ENCODE assay signal across 11 mouse cellular contexts in the genomic region with DNA sequence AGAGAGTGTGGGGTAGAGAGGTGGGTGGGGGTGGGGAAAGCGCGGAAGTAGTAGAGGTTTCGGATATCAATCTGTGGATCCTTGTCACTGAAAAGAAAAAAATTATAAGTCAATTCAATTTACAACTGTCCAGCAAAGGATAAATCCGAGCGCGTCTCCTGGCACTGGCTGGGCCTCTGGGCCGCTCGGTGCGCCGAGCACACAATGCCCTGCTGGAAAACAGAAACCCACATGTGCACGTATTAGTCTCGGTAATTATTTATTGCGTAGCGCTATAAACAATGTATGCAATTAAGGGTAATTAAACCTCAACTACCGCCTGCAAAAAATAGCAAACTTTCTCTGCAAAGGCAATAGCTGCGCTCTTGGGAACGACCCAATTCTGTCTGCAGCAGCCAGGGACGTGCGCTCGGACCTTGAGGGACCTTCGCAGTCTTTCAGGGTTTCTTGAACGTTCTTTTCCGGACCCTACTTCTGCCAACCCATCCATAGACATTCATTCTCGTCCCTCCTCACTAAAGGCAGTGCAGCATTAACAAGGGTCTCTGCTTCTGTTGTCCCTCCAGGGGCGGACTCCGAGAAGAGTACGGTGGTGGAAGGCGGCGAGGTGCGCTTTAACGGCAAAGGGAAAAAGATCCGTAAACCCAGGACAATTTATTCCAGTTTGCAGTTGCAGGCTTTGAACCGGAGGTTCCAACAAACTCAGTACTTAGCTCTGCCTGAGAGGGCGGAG. TPM values are rescaled to one million over a fixed set of nuclear protein-coding genes. Genes with fewer than 3 reads are reported as not detected.
DNase-seq lines count a peak whose midpoint lies in the region; ATAC-seq lines count a peak whose summit lies in the region.
"Had no signal": no experiment of that assay in that cellular context is flagged by ENCODE, and none has a peak within 500 bp of the region (broad histone marks: within the 10 kb centered on the region; RNA-seq: fewer than 3 reads in every experiment).

No protein-coding gene starts in this region.

- H3K27me3 ChIP-seq in hindbrain, embryonic 10.5 days (ENCODE audit: insufficient read depth, poor library complexity, severe bottlenecking) = peaks cover 100% of the 10 kb centered on the region
- H3K27me3 ChIP-seq in hindbrain, embryonic 16.5 days (replicated peaks; ENCODE audit: control insufficient read depth, insufficient read depth, low read length) = peaks cover 59% of the 10 kb centered on the region
- H3K27me3 ChIP-seq in forebrain, embryonic 15.5 days = peaks cover 75% of the 10 kb centered on the region
- peaks cover 97% of the 10 kb centered on the region for H3K27me3 ChIP-seq in midbrain, embryonic 11.5 days (ENCODE audit: control insufficient read depth, insufficient read depth, low read length)
- H3K27me3 ChIP-seq: Patski had no signal

- peak overlapping the region; percentile 42; the same call in 1 of the 2 replicates for H3K27ac ChIP-seq in hindbrain, embryonic 10.5 days
- H3K27ac ChIP-seq in hindbrain, embryonic 16.5 days (ENCODE audit: low read depth, low read length) = no peak overlapping the region
- peak overlapping the region; percentile 96 for H3K27ac ChIP-seq in forebrain, embryonic 15.5 days (replicated peaks)
- no peak overlapping the region for H3K27ac ChIP-seq in midbrain, embryonic 11.5 days (ENCODE audit: low read depth, low read length)

- WGBS in hindbrain, embryonic 10.5 days = under 1% methylated on average over 34 of the region's 34 CpGs
- WGBS in hindbrain, embryonic 16.5 days = 2% methylated on average over 34 of the region's 34 CpGs
- WGBS in forebrain, embryonic 15.5 days = under 1% methylated on average over 34 of the region's 34 CpGs
- 1% methylated on average over 34 of the region's 34 CpGs for WGBS in midbrain, embryonic 11.5 days

- no peak overlapping the region for H3K4me2 ChIP-seq in hindbrain, embryonic 16.5 days (ENCODE audit: low read length)
- peak overlapping the region; percentile 81 for H3K4me2 ChIP-seq in forebrain, embryonic 15.5 days (replicated peaks)
- peak overlapping the region; percentile 67; the same call in 1 of the 2 replicates for H3K4me2 ChIP-seq in midbrain, embryonic 11.5 days

- peak overlapping the region; percentile 61 for H3K4me3 ChIP-seq in hindbrain, embryonic 10.5 days
- H3K4me3 ChIP-seq in hindbrain, embryonic 16.5 days (ENCODE audit: low read length) = no peak overlapping the region
- peak overlapping the region; percentile 55 for H3K4me3 ChIP-seq in forebrain, embryonic 15.5 days
- peak overlapping the region; percentile 43 for H3K4me3 ChIP-seq in midbrain, embryonic 11.5 days (ENCODE audit: low read depth, low read length)

- peak; percentile 44 for DNase-seq in hindbrain, embryonic 10.5 days (ENCODE audit: low spot score)
- peak; percentile 46 for DNase-seq in MN1 (ENCODE audit: low spot score)
- DNase-seq in midbrain, embryonic 11.5 days (ENCODE audit: low spot score, missing footprints) = no peak
- no peak for DNase-seq in gastrocnemius, postnatal 4 days (ENCODE audit: low spot score in 2 of 2)
- DNase-seq in ovary, adult 18-20 months (ENCODE audit: low spot score) = no peak
- DNase-seq: gastrocnemius, postnatal 36 days had no signal

- no peaks in the 10 kb centered on the region for H3K9me3 ChIP-seq in hindbrain, embryonic 10.5 days
- no peaks in the 10 kb centered on the region for H3K9me3 ChIP-seq in hindbrain, embryonic 16.5 days (ENCODE audit: control insufficient read depth, low read length)
- H3K9me3 ChIP-seq in forebrain, embryonic 15.5 days = no peaks in the 10 kb centered on the region
- no peaks in the 10 kb centered on the region for H3K9me3 ChIP-seq in midbrain, embryonic 11.5 days (ENCODE audit: control insufficient read depth, low read length)

- no peaks in the 10 kb centered on the region for H3K36me3 ChIP-seq in hindbrain, embryonic 10.5 days
- no peaks in the 10 kb centered on the region for H3K36me3 ChIP-seq in hindbrain, embryonic 16.5 days (ENCODE audit: control insufficient read depth, insufficient read depth, low read length)
- H3K36me3 ChIP-seq in forebrain, embryonic 15.5 days = no peaks in the 10 kb centered on the region
- H3K36me3 ChIP-seq in midbrain, embryonic 11.5 days (ENCODE audit: control insufficient read depth, insufficient read depth, low read length) = no peaks in the 10 kb centered on the region

- ATAC-seq in hindbrain, embryonic 16.5 days = no peak
- ATAC-seq in forebrain, embryonic 15.5 days (replicated peaks) = no peak
- no peak for ATAC-seq in midbrain, embryonic 11.5 days (ENCODE audit: low FRiP score)
- no peak for ATAC-seq in inflammation-experienced regulatory T-cells, adult 6 months

- H3K9ac ChIP-seq in hindbrain, embryonic 16.5 days (ENCODE audit: low read depth, low read length) = no peak overlapping the region
- peak overlapping the region; percentile 69 for H3K9ac ChIP-seq in forebrain, embryonic 15.5 days (replicated peaks)
- H3K9ac ChIP-seq in midbrain, embryonic 11.5 days (ENCODE audit: low read length) = no peak overlapping the region

- H3K4me1 ChIP-seq in hindbrain, embryonic 10.5 days (replicated peaks) = peaks cover 49% of the 10 kb centered on the region
- peaks cover 5% of the 10 kb centered on the region for H3K4me1 ChIP-seq in hindbrain, embryonic 16.5 days (ENCODE audit: control insufficient read depth, insufficient read depth, low read depth, low read length)
- H3K4me1 ChIP-seq in forebrain, embryonic 15.5 days = peaks cover 27% of the 10 kb centered on the region
- peaks cover 8% of the 10 kb centered on the region for H3K4me1 ChIP-seq in midbrain, embryonic 11.5 days (ENCODE audit: control insufficient read depth, insufficient read depth, low read length)

RNA-seq across cellular contexts. Expression of a gene that starts 2.6 kb away (rescaled TPM):
- 6.4 and 9.9 TPM in 2 replicates for polyA plus RNA-seq in hindbrain, embryonic 10.5 days (2016; fragmentation: Nextera tagmentation; extraction: Ambion mirVana)
- 0.09 and 9.5 TPM in 2 replicates for polyA plus RNA-seq in hindbrain, embryonic 16.5 days (2015; fragmentation: Nextera tagmentation; extraction: Ambion mirVana)
- polyA plus RNA-seq in forebrain, embryonic 15.5 days (2015; fragmentation: Nextera tagmentation; extraction: Ambion mirVana) = 284 and 297 TPM in 2 replicates
- polyA plus RNA-seq in midbrain, embryonic 11.5 days (2014; fragmentation: Nextera tagmentation; extraction: Ambion mirVana) = 13.6 and 17.3 TPM in 2 replicates
- under 1 TPM in 1 of 2 experiments, not detected in 1; 0.10 TPM for total RNA-seq in gastrocnemius, postnatal 4 days (2021)
- not detected for polyA plus RNA-seq in inflammation-experienced regulatory T-cells, adult 6 months (2017; shearing (Covaris generic))
- total RNA-seq: gastrocnemius, postnatal 36 days had no signal
- polyA plus RNA-seq: neural tube, embryonic 14.5 days had no signal

RNA-seq across cellular contexts. Expression of a gene that starts 16.0 kb away (rescaled TPM):
- 7.6 and 7.8 TPM in 2 replicates for polyA plus RNA-seq in hindbrain, embryonic 10.5 days (2016; fragmentation: Nextera tagmentation; extraction: Ambion mirVana)
- 0.20 and 2.0 TPM in 2 replicates for polyA plus RNA-seq in hindbrain, embryonic 16.5 days (2015; fragmentation: Nextera tagmentation; extraction: Ambion mirVana)
- polyA plus RNA-seq in forebrain, embryonic 15.5 days (2015; fragmentation: Nextera tagmentation; extraction: Ambion mirVana) = 67.5 and 67.8 TPM in 2 replicates
- polyA plus RNA-seq in midbrain, embryonic 11.5 days (2014; fragmentation: Nextera tagmentation; extraction: Ambion mirVana) = 4.7 and 5.8 TPM in 2 replicates
- total RNA-seq in gastrocnemius, postnatal 4 days (2021) = under 1 TPM; 0.10 to 0.13 TPM
- polyA plus RNA-seq in inflammation-experienced regulatory T-cells, adult 6 months (2017; shearing (Covaris generic)) = not detected
- total RNA-seq: gastrocnemius, postnatal 36 days had no signal
- polyA plus RNA-seq: neural tube, embryonic 14.5 days had no signal

Comparison
In these comparisons a context has a peak if more than half of its experiments do, and no peak if none do; other contexts are left out.
1. H3K27ac ChIP-seq: peak in hindbrain, embryonic 10.5 days (single experiment) and forebrain, embryonic 15.5 days (single experiment); none in hindbrain, embryonic 16.5 days (single experiment) and midbrain, embryonic 11.5 days (single experiment).
2. DNase-seq: peak in hindbrain, embryonic 10.5 days (single experiment) and MN1 (single experiment); none in midbrain, embryonic 11.5 days (single experiment), gastrocnemius, postnatal 4 days (0 of 2) and ovary, adult 18-20 months (single experiment).
3. RNA of a gene that starts 2.6 kb away (polyA plus RNA-seq): 284 to 297 TPM in forebrain, embryonic 15.5 days; 13.6 to 17.3 TPM in midbrain, embryonic 11.5 days, 6.4 to 9.9 TPM in hindbrain, embryonic 10.5 days, 0.09 to 9.5 TPM in hindbrain, embryonic 16.5 days and not detected in inflammation-experienced regulatory T-cells, adult 6 months; every median in the first group is over 10 times any median in the second.